Mouse (Mus musculus) heart, postnatal 14 days (tissue): Measurements from ENCODE around the gene Tmem236. TPM values are rescaled to one million over a fixed set of nuclear protein-coding genes. Genes with fewer than 3 reads are reported as not detected.
A peak's percentile ranks its signal among the peaks of the same experiment; 100 is the strongest.
"Not testable (repeated sequence)": the region's sequence is repeated elsewhere in the genome, so short reads cannot be mapped to it uniquely, and the experiment has no call there.

Experiments
- DNase-seq, 2 experiments: peaks; one replicate each; pipeline ENCODE4 v3.0.0; 2021 to 2022
- intact Hi-C: fragments of 180-260 bp; cut with DNase I; formaldehyde crosslinking; loops from one replicate; pipeline ENCODE4 v1.15.1; 2025
- total RNA-seq, 2 experiments: library from RNA; stranded (reverse); gene quantifications; 2 replicates each; pipeline ENCODE4 v1.2.3; 2021

Tmem236 gene
- total RNA-seq, 2 experiments from 2014 or later = 0.07 TPM; not detected in 1

DNA sequence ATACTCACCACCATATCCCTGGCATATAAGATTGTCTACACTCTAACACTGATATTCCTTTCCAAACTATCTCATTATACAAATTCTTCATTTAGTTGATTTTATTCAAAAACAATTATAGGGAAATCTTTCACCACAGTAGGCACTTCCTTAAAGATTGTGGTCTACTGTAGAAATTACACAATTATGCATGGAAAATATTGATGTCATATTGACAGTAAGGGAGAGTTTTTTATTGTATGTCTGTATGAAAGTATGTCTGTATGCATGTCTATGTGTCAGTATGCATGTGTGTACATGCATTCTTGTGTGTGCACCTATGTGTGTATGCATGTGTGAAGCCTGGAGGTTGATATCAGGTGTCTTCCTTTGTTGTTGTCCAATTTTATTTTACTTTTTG, 10.1 kb downstream of the Tmem236 start:
- DNase-seq = no peak
- intact Hi-C loops = no loop called here

GRCm38 (mm10) chr2:14190684-14191083, 16.4 kb downstream of the Tmem236 start:
- no peak for DNase-seq
- intact Hi-C loops = no loop called here

- intact Hi-C loops = no loop called here
- no peak for DNase-seq
These were observed 17.3 kb downstream of the Tmem236 start for GRCm38 (mm10) chr2:14191601-14192000.

DNA sequence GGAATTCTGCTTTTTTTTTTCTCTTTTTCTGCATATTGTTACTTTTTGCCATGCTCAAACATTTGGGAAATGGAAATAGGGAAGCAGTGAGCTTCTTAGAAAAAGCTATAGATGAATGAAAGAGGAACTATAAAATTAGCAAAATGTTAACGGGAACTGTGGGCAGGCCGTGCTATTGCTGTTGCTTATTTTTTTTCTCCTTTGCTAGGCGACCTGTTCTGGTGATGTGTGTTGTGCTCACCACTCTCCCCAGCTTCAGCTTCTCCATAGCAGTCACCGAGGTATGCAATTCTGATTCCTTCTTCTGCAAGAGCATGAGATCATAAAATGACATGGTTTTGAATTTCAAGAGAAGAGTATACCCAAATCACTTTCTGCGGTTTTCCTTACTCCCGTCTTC, 17.7 kb downstream of the Tmem236 start:
- DNase-seq = no peak
- intact Hi-C loops = no loop called here

DNA sequence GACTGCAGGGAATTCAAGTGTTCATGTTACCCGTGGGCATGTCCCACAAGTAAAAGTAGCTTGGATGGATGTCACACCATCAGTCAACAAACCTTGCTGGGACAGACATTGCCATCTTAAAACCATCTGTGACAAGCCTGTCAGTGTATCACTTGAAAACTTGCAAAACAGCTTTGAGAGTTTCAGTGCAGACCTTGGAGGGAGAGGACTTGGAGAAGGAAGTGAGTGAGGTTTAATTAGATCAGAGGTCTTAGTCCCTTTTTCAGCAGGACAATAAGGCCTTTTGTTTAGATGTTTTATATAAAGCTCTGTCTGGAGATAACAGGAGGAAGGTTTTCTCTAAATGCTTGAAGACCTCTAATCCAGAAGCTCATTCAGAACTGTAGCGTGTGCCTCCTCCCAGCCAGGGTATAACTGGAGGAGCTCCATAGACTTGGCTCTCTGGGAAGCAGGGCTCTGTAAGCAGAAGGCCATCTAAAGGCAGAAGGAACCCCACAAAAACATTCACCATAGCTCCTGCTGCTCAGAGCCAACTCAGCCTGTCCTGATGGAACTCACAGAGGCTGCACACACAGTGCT, 24.1 kb downstream of the Tmem236 start:
- DNase-seq, intact Hi-C loops: not testable (repeated sequence)

DNA sequence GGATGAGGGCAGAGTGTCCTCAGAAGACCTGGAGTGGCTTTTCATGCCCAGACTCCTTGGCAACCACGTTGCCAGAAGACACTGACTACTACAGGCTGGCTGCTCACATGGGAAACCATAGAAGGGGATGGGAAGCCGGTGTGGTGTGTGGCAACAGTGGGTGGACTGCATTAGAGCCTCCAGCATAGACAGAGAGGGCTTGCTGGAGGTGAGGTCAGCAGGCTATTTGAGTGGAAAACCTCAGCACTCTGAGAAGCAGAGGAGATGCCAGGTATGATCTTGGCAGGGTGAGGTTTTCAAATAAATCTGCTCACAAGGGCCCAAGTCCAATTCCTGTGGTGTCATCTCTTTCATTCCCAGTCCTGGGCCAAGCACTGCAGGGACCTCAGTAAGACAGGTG, 25.3 kb downstream of the Tmem236 start:
- intact Hi-C loops = no loop called here
- DNase-seq = peak; percentile 6 to 37

GRCm38 (mm10) chr2:14200879-14201445, 26.6 kb downstream of the Tmem236 start:
- intact Hi-C loops, DNase-seq: not testable (repeated sequence)

- intact Hi-C loops = no loop called here
- no peak for DNase-seq
These were observed 30.0 kb downstream of the Tmem236 start for GRCm38 (mm10) chr2:14204308-14204707.

GRCm38 (mm10) chr2:14206798-14207197, 32.5 kb downstream of the Tmem236 start:
- DNase-seq = no peak
- intact Hi-C loops = no loop called here

DNA sequence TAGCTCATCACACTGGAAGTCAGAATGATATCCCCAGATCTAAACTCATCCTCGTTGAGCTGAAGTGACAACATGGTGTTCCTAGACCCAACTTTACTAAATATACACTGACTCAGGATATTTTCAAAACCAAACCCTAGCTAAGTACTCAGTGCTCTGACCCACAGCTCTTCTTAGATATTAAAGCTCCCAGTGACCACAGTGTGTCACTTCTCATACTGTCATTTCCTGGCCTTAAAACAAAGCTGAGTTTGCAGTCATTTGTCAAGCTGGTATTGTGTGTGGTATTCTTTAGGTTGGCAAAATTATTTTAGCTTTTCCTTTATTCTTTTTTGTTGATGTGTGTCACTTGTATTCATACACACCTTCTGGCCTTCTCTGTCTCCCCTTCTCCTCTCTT, 36.4 kb downstream of the Tmem236 start:
- intact Hi-C loops = no loop called here
- no peak for DNase-seq

DNA sequence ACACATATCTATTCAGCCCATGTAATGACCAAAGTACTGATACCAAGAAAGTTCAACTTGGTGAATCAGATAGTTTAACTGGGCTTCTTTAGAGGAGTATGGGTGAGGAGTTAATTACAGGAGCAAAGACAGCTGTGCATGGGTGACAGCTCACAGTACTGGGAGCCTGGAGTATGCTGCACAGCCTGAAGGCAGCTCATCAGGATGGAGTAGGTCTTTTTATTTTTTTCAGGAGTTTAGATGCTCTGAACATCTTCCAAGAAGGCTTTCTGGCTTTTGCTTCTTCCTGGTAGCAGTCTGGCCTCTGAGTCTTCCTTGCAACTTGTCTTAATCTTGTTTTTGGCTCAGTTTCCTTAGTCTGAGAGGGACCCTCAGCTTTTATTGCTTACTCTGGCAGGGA, 37.3 kb downstream of the Tmem236 start:
- no peak for DNase-seq
- intact Hi-C loops = no loop called here

DNA sequence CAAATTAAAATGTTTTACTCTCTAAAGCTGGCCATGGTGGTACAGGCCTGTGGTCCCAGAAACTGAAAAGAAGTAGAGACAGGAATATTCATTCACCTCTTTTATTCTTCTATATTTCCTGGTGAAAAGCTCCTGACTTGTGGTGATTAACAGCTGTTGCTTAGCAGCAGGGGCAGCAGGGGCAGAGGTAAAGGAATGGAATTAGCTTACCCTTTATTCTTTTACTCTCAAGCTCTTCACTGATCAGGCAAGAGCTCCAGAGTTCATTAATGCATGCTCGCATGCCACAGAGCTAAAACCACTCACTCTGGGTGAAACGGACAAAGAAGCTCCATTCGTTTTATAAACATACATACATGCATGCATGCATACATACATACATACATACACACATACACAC, 40.4 kb downstream of the Tmem236 start:
- DNase-seq = no peak

DNA sequence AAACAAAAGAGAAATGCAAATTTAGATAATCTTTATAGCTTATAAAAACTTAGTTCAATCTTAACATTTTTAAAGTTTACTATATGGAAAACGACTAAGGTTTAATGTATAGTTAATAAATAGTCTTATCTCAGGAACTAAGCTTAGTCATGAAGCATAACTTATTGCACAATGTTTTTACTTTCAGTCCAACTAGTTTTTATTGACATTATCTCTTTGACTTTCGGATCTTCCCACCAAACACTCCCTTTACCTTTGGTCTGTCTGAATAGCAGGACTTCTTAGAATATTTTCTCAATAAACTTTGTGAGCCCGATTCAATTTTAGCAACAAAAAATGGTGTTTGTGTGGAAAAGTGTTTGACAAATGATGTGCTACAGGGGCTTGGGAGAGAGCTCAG, 42.3 kb downstream of the Tmem236 start:
- intact Hi-C loops = no loop called here

More for the DNA sequence above, 40.4 kb downstream of the Tmem236 start:
- intact Hi-C loops = no loop called here

DNA sequence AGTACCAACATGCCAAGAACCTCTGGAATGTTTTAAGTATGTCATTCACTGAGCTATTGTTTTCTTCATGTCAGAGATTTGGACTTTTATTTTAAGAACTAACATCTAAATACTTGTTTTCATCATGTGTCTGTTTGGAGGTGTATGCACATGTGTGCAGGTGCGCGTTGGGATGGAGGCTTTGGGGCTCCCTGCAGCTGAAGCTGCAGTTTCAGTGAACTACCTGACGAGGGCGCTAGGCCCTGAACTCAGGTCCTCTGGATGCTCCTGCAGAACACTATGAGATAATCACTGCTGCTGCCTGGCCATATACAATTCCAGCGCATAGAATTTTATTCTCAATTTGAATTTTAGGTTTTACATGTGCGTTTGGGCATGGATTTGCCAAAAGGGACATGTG, 43.8 kb downstream of the Tmem236 start:
- DNase-seq = no peak
- intact Hi-C loops = no loop called here

More for the DNA sequence above, 42.3 kb downstream of the Tmem236 start:
- no peak for DNase-seq

DNA sequence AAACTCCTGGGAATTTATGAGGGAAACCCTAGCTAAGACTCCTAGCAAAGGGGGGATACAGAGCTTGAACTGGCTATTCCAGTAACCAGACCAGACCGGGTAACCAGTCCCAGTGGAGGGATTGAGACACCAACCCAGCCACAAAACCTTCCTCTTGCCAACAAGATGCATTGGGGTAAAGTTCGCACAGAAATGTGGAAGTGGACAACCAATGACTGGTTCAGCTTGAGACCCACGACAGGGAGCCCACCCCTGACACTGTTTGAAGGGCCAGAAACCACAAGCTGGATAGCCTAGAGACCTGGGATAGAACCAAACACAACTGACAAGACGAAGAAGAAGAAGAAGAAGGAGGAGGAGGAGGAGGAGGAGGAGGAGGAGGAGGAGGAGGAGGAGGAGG, 50.1 kb downstream of the Tmem236 start:
- intact Hi-C loops = no loop called here
- no peak for DNase-seq

- no peak for DNase-seq
- intact Hi-C loops = no loop called here
These were observed 54.2 kb downstream of the Tmem236 start for GRCm38 (mm10) chr2:14228495-14228894.

DNA sequence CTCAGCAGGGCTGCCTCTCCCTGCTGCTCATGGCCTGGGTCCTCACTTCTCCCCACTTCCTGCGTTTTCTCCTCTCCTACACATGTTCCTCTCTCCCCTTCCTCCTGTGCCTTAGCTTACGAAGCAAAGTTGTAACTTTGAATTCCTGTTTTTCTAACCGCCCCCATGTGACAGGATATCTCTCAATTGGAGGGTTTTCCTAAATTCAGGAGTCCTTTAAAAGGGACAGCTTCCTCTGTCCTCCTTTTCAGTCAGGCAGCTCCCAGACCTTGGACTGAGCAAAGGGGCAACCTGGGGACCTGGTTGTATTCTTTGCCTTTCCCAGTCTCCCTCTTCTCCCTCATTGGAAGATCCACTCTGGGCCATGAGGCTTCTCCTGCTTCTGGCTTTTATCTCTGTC, 54.8 kb downstream of the Tmem236 start, which contains the start of gene Mrc1:
Gene Mrc1, plus strand, starts transcription at position 244 of the 400 bp plus-strand sequence.
- DNase-seq = no peak
- intact Hi-C loops = no loop called here

GRCm38 (mm10) chr2:14229979-14230378, 55.7 kb downstream of the Tmem236 start:
- no peak for DNase-seq
- intact Hi-C loops = no loop called here

- intact Hi-C loops = no loop called here
- no peak for DNase-seq
These were observed 58.6 kb downstream of the Tmem236 start for GRCm38 (mm10) chr2:14232897-14233296.

GRCm38 (mm10) chr2:14233983-14234382, 59.7 kb downstream of the Tmem236 start:
- intact Hi-C loops = no loop called here
- DNase-seq = no peak

DNA sequence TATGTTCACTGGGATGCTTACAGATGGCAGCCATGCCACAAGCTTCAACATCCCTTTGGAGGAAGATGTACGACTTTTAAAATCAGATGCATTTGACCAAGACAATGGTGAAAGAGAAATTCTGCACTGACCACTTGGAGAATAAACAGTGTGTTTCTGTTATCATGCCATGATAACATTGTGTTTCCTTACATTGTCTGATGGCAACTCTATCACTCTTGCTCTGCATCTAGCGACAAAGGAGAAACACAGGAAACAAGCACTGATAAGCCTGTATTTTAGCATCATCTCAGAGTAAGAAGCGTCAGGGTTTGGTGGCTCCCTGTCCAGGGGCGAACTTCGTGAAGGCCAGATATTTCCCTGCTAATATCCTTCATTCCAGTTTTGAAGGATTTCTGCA, 61.0 kb downstream of the Tmem236 start:
- intact Hi-C loops = no loop called here
- no peak for DNase-seq

DNA sequence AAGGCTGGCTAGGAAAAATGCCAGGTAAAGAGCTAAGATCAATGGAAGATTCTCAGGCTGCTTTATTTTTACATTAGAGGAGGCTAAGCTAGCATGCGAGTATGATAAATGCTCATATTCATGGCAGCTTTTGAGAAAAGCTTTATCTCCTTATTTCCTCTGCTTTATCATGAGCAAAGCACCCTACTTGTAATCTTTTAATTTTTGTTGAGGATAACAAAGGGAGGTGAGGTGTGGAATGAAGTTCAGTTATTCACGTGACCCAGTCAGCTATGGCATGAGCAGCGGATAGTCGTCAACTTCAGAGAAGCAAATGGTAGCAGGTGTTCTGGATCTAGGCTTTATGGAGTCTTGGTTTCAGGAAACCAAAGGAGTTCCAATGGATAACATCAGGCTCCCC, 62.6 kb downstream of the Tmem236 start:
- intact Hi-C loops = no loop called here
- DNase-seq = no peak

DNA sequence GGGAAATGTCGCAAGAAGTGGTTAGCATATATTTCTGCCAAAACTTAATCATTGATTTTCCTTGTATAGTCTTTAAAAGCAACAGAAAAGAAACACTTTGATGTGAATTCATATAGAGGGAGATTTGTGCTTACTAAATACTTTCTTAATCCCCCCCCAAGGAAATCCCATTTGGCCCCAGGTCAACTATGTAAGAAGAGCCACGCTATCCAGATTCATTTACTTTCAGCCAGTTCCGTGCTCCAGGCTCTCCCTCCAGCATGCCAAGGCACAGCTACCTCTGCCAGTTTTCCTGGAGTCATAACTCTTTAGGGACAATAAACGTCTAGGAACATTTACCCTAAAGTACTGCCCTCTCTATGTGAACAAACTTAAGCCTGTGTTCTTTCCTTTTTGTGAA, 63.4 kb downstream of the Tmem236 start:
- no peak for DNase-seq
- intact Hi-C loops = no loop called here
